Mouse (Mus musculus) right cerebral cortex, postnatal 25 days (tissue): ENCODE measurements at regions not wholly inside any gene's neighbourhood (a gene's known extent, or its start where the extent isn't known, plus 50 kb on each side); places are given as distances from the start of the nearest gene placed in this dataset.

Experiments
- DNase-seq: peaks from one replicate; pipeline ENCODE4 v3.0.0; 2022

- DNase-seq, result no peak
Observed at GRCm38 (mm10) chr6:67113686-67114278, 76.5 kb upstream of the Gadd45a start.

GRCm38 (mm10) chr6:67113261-67113660 is 76.0 kb upstream of the Gadd45a start:
- DNase-seq, result no peak

GRCm38 (mm10) chr6:67112311-67112710 is 75.1 kb upstream of the Gadd45a start:
- DNase-seq, result no peak

GRCm38 (mm10) chr6:67111581-67111980 is 74.3 kb upstream of the Gadd45a start:
- no peak for DNase-seq

- DNase-seq, result no peak
Observed at GRCm38 (mm10) chr6:67110391-67110790, 73.1 kb upstream of the Gadd45a start.

GRCm38 (mm10) chr6:67109774-67110173 is 72.5 kb upstream of the Gadd45a start:
- DNase-seq, result no peak

GRCm38 (mm10) chr6:67107517-67107916 is 70.3 kb upstream of the Gadd45a start:
- DNase-seq, result no peak

- no peak for DNase-seq
Observed at GRCm38 (mm10) chr6:67106493-67106892, 69.2 kb upstream of the Gadd45a start.

GRCm38 (mm10) chr6:67105386-67105785 is 68.1 kb upstream of the Gadd45a start:
- no peak for DNase-seq

GRCm38 (mm10) chr6:67104205-67104604 is 66.9 kb upstream of the Gadd45a start:
- DNase-seq, result no peak

GRCm38 (mm10) chr6:67102541-67103134 is 65.4 kb upstream of the Gadd45a start:
- peak; percentile 25 for DNase-seq

- no peak for DNase-seq
Observed at GRCm38 (mm10) chr6:67102014-67102413, 64.8 kb upstream of the Gadd45a start.

- no peak for DNase-seq
Observed at GRCm38 (mm10) chr6:67094426-67094825, 57.2 kb upstream of the Gadd45a start.

GRCm38 (mm10) chr6:67093128-67093527 is 55.9 kb upstream of the Gadd45a start:
- no peak for DNase-seq

- DNase-seq, result no peak
Observed at GRCm38 (mm10) chr6:67090150-67090549, 52.9 kb upstream of the Gadd45a start.

- DNase-seq, result no peak
Observed at GRCm38 (mm10) chr6:67089530-67090140, 52.4 kb upstream of the Gadd45a start.

- no peak for DNase-seq
Observed at GRCm38 (mm10) chr6:67088741-67089455, 51.6 kb upstream of the Gadd45a start.

GRCm38 (mm10) chr6:67087837-67088440 is 50.7 kb upstream of the Gadd45a start:
- no peak for DNase-seq

- no peak for DNase-seq
Observed at GRCm38 (mm10) chr6:67087393-67087792, 50.1 kb upstream of the Gadd45a start.
